ENCODE assay signal across 30 mouse cellular contexts in the genomic region with DNA sequence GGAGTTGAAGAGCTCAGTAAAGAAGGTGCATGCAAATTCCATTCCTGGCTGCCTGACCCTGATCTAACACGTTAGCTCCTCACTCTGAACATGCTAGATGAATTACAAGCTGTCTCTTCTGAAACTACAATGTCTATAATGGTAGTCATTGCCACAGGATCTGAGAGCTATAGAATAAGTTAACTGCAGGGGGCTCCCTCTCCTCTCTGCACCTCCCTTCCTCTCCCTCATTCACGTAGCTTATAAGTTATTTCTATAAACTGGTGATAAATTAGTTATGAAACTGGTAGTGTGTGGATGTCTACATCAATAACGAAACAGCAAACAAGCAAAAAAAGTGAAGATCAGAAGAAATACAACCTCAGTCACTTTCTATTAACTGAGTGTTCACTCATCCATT.
DNase-seq lines count a peak whose midpoint lies in the region; ATAC-seq and TF ChIP-seq lines count a peak whose summit lies in the region.
"Had no signal": no experiment of that assay in that cellular context is flagged by ENCODE, and none has a peak within 500 bp of the region (broad histone marks: within the 10 kb centered on the region; RNA-seq: fewer than 3 reads in every experiment).

No protein-coding gene starts in this region.

- no peak overlapping the region for H3K4me3 ChIP-seq in lung, postnatal 0 days (ENCODE audit: low read depth, low read length)
- no peak overlapping the region for H3K4me3 ChIP-seq in MEL (ENCODE audit: control insufficient read depth in 1 of 2, insufficient read depth in 1 of 2, low read depth in 2 of 2, low read length in 2 of 2)
- H3K4me3 ChIP-seq: embryonic facial prominence, embryonic 13.5 days; forebrain, embryonic 10.5 days; gastrocnemius, adult 2 months; heart, embryonic 12.5 days; hindbrain, embryonic 10.5 days; hindbrain, embryonic 15.5 days; intestine, embryonic 15.5 days; limb, embryonic 12.5 days; midbrain, embryonic 10.5 days; neural tube, embryonic 12.5 days; stomach, embryonic 15.5 days had no signal

- no peaks in the 10 kb centered on the region for H3K79me2 ChIP-seq in MEL (ENCODE audit: control insufficient read depth, insufficient read depth, low read length, poor library complexity)

- H3K36me3 ChIP-seq in lung, postnatal 0 days (ENCODE audit: insufficient read depth, low read length): no peaks in the 10 kb centered on the region
- H3K36me3 ChIP-seq in MEL (ENCODE audit: control insufficient read depth in 1 of 2, insufficient read depth in 2 of 2, low read length in 2 of 2): no peaks in the 10 kb centered on the region
- H3K36me3 ChIP-seq: embryonic facial prominence, embryonic 13.5 days; forebrain, embryonic 10.5 days; heart, embryonic 12.5 days; hindbrain, embryonic 10.5 days; hindbrain, embryonic 15.5 days; intestine, embryonic 15.5 days; limb, embryonic 12.5 days; midbrain, embryonic 10.5 days; neural tube, embryonic 12.5 days; stomach, embryonic 15.5 days had no signal

- 58% methylated on average over 3 of the region's 3 CpGs for WGBS in lung, postnatal 0 days

- ATAC-seq in lung, postnatal 0 days: no peak
- ATAC-seq: forebrain, embryonic 16.5 days; intestine, embryonic 15.5 days; midbrain, embryonic 16.5 days had no signal

- TF ChIP-seq EP300 in lung, postnatal 0 days (IDR thresholded peaks at IDR 0.05): no peak
- no peak for TF ChIP-seq EP300 in MEL (IDR thresholded peaks at IDR 0.05; ENCODE audit: low read depth in 1 of 2, low read length in 2 of 2)

- intact Hi-C loops in heart, postnatal 25 days (cut with DNase I): no loop called here

- no peak overlapping the region for H3K4me2 ChIP-seq in lung, postnatal 0 days (replicated peaks; ENCODE audit: low read depth, low read length)
- H3K4me2 ChIP-seq: embryonic facial prominence, embryonic 13.5 days; heart, embryonic 12.5 days; hindbrain, embryonic 15.5 days; intestine, embryonic 15.5 days; limb, embryonic 12.5 days; liver, embryonic 11.5 days; neural tube, embryonic 12.5 days; stomach, embryonic 15.5 days had no signal

- H3K9ac ChIP-seq in lung, postnatal 0 days (replicated peaks; ENCODE audit: low read depth): no peak overlapping the region
- H3K9ac ChIP-seq in MEL (ENCODE audit: control insufficient read depth, low read depth, low read length, poor library complexity, severe bottlenecking): no peak overlapping the region
- H3K9ac ChIP-seq: embryonic facial prominence, embryonic 13.5 days; heart, embryonic 12.5 days; hindbrain, embryonic 15.5 days; intestine, embryonic 15.5 days; limb, embryonic 12.5 days; neural tube, embryonic 12.5 days; stomach, embryonic 15.5 days had no signal

- TF ChIP-seq CTCF in lung, postnatal 0 days (IDR thresholded peaks at IDR 0.05): no peak
- no peak for TF ChIP-seq CTCF in MEL (IDR thresholded peaks at IDR 0.05 in 2 of 3, conservative IDR thresholded peaks at IDR 0.05 in 1 of 3; ENCODE audit: control insufficient read depth in 1 of 3, insufficient read depth in 1 of 3, low read depth in 2 of 3, low read length in 3 of 3, poor library complexity in 1 of 3, severe bottlenecking in 1 of 3)

- TF ChIP-seq RAD21 in MEL (IDR thresholded peaks at IDR 0.05; ENCODE audit: low read depth, low read length): no peak; the same call in none of the 2 replicates

- no peaks in the 10 kb centered on the region for H3K27me3 ChIP-seq in lung, postnatal 0 days (replicated peaks; ENCODE audit: insufficient read depth, low read length)
- no peaks in the 10 kb centered on the region for H3K27me3 ChIP-seq in MEL (ENCODE audit: control insufficient read depth in 1 of 2, insufficient read depth in 2 of 2, low read length in 2 of 2)
- H3K27me3 ChIP-seq: embryonic facial prominence, embryonic 13.5 days; heart, embryonic 12.5 days; hindbrain, embryonic 15.5 days; intestine, embryonic 15.5 days; limb, embryonic 12.5 days; neural tube, embryonic 12.5 days; stomach, embryonic 15.5 days had no signal

- no peak for TF ChIP-seq POLR2A in MEL (IDR thresholded peaks at IDR 0.05; ENCODE audit: control insufficient read depth in 1 of 2, insufficient read depth in 1 of 2, low read depth in 1 of 2, low read length in 2 of 2, poor library complexity in 1 of 2)

- no peaks in the 10 kb centered on the region for H3K4me1 ChIP-seq in lung, postnatal 0 days (ENCODE audit: insufficient read depth, low read depth, low read length)
- H3K4me1 ChIP-seq in MEL (ENCODE audit: control insufficient read depth in 1 of 2, insufficient read depth in 2 of 2, low read length in 2 of 2): no peaks in the 10 kb centered on the region
- H3K4me1 ChIP-seq: embryonic facial prominence, embryonic 13.5 days; forebrain, embryonic 10.5 days; heart, embryonic 12.5 days; hindbrain, embryonic 10.5 days; hindbrain, embryonic 15.5 days; intestine, embryonic 15.5 days; limb, embryonic 12.5 days; midbrain, embryonic 10.5 days; neural tube, embryonic 12.5 days; stomach, embryonic 15.5 days had no signal

- no peaks in the 10 kb centered on the region for H3K9me3 ChIP-seq in lung, postnatal 0 days (ENCODE audit: low read length)
- H3K9me3 ChIP-seq in MEL (replicated peaks; ENCODE audit: insufficient read depth, low read length): no peaks in the 10 kb centered on the region
- H3K9me3 ChIP-seq: embryonic facial prominence, embryonic 13.5 days; forebrain, embryonic 10.5 days; heart, embryonic 12.5 days; hindbrain, embryonic 10.5 days; hindbrain, embryonic 15.5 days; intestine, embryonic 15.5 days; limb, embryonic 12.5 days; midbrain, embryonic 10.5 days; neural tube, embryonic 12.5 days; stomach, embryonic 15.5 days had no signal

- DNase-seq in lung, postnatal 0 days (ENCODE audit: low spot score): peak; percentile 7
- DNase-seq in lung, postnatal 25 days (ENCODE audit: low spot score): no peak
- peak; percentile 40 for DNase-seq in CD4-positive helper T cell, adult 2 months (ENCODE audit: low read depth, low spot score)
- no peak for DNase-seq in MEL (ENCODE audit: low read depth, low spot score)
- DNase-seq in naive thymus-derived CD4-positive, alpha-beta T cell, adult 2 months (ENCODE audit: low read depth): peak; percentile 36
- no peak for DNase-seq in heart, postnatal 25 days (ENCODE audit: low spot score)
- no peak for DNase-seq in adrenal gland, postnatal 25 days
- DNase-seq in kidney, postnatal 25 days: no peak
- DNase-seq: adrenal gland, postnatal 14 days; cerebellum, adult 11-12 months; cerebellum, postnatal 10 days; gastrocnemius, adult 2 months; gastrocnemius, postnatal 36 days; heart, adult 18-20 months; kidney, adult 9 months; kidney, postnatal 10 days; lung, postnatal 10 days had no signal

- no peak overlapping the region for H3K27ac ChIP-seq in lung, postnatal 0 days (ENCODE audit: low read length)
- H3K27ac ChIP-seq in MEL (ENCODE audit: control insufficient read depth, low read depth, low read length): no peak overlapping the region
- H3K27ac ChIP-seq: embryonic facial prominence, embryonic 13.5 days; forebrain, embryonic 10.5 days; gastrocnemius, adult 2 months; hindbrain, embryonic 10.5 days; hindbrain, embryonic 15.5 days; intestine, embryonic 15.5 days; limb, embryonic 12.5 days; midbrain, embryonic 10.5 days; neural tube, embryonic 12.5 days; stomach, embryonic 15.5 days had no signal

TF ChIP-seq in MEL, 35 proteins besides CTCF, POLR2A, EP300 and RAD21:
- TF ChIP-seq USF2 (IDR thresholded peaks at IDR 0.05; ENCODE audit: borderline replicate concordance in 1 of 2, insufficient read depth in 1 of 2, low read depth in 1 of 2, low read length in 2 of 2) (no peak), SMC3 (IDR thresholded peaks at IDR 0.05; ENCODE audit: low read depth, low read length) (peak; percentile 10)

Comparison
In these comparisons a context has a peak if more than half of its experiments do, and no peak if none do; other contexts are left out.
1. DNase-seq: peak in lung, postnatal 0 days (single experiment), CD4-positive helper T cell, adult 2 months (single experiment) and naive thymus-derived CD4-positive, alpha-beta T cell, adult 2 months (single experiment); none in lung, postnatal 25 days (single experiment), MEL (single experiment), heart, postnatal 25 days (single experiment), adrenal gland, postnatal 25 days (single experiment) and kidney, postnatal 25 days (0 of 2).